Mouse (Mus musculus) neural tube, embryonic 11.5 days (tissue): Measurements from ENCODE around the gene Cdkl1. TPM values are rescaled to one million over a fixed set of nuclear protein-coding genes. Genes with fewer than 3 reads are reported as not detected.

ENCODE experiments used
- ATAC-seq: fragments of 200-750 bp; cut with Nextera tagmentation; 2 replicates; pipeline ENCODE4 v1.8.0; 2017; ENCODE audit warnings: moderate number of reproducible peaks, mild to moderate bottlenecking, moderate TSS enrichment, moderate library complexity; ENCODE audit not compliant: insufficient read depth, low FRiP score, low TSS enrichment
- DNase-seq: peaks from one replicate; pipeline ENCODE4 v3.0.0-alpha.2; 2015; ENCODE audit warnings: low spot score
- H3K27ac ChIP-seq: fragments of 300-500 bp; sonication (generic); 2 replicates; pipeline ENCODE4 v1.5.1; 2014; ENCODE audit warnings: low read depth, mild to moderate bottlenecking, low read length
- H3K27me3 ChIP-seq: fragments of 300-500 bp; sonication (generic); 2 replicates; pipeline ENCODE4 v1.6.1; 2014; ENCODE audit warnings: mild to moderate bottlenecking, low read length, mixed read lengths; ENCODE audit not compliant: control insufficient read depth, insufficient read depth
- H3K36me3 ChIP-seq: fragments of 300-500 bp; sonication (generic); 2 replicates; pipeline ENCODE4 v1.6.1; 2014; ENCODE audit warnings: mild to moderate bottlenecking, low read length, moderate library complexity, mixed read lengths; ENCODE audit not compliant: control insufficient read depth, insufficient read depth
- H3K4me1 ChIP-seq: fragments of 300-500 bp; sonication (generic); 2 replicates; pipeline ENCODE4 v1.6.1; 2014; ENCODE audit warnings: low read length, mixed read lengths; ENCODE audit not compliant: control insufficient read depth, insufficient read depth
- H3K4me2 ChIP-seq: fragments of 300-500 bp; sonication (generic); 2 replicates; pipeline ENCODE4 v1.6.1; 2014; ENCODE audit warnings: low read depth, mild to moderate bottlenecking, moderate library complexity
- H3K4me3 ChIP-seq: fragments of 300-500 bp; sonication (generic); 2 replicates; pipeline ENCODE4 v1.5.1; 2014; ENCODE audit warnings: low read depth, low read length
- H3K9ac ChIP-seq: fragments of 300-500 bp; sonication (generic); 2 replicates; pipeline ENCODE4 v1.6.1; 2014; ENCODE audit warnings: mild to moderate bottlenecking, low read length
- H3K9me3 ChIP-seq: fragments of 300-500 bp; sonication (generic); 2 replicates; pipeline ENCODE4 v1.6.1; 2016; ENCODE audit warnings: low read length; ENCODE audit not compliant: control insufficient read depth
- WGBS: fragments of 180-500 bp; shearing (Covaris S2); extraction: QIAGEN DNeasy Blood & Tissue Kit; methylation state at CpG from one replicate; pipeline ENCODE4 v1.1.7; 2014; 5-methylcytosine and 5-hydroxymethylcytosine counted together
- polyA plus RNA-seq: library from polyadenylated mRNA; unstranded; fragments of >200 nt; fragmentation: Nextera tagmentation; extraction: Ambion mirVana; gene quantifications from 2 replicates; pipeline ENCODE4 v1.2.1, GENCODE M21; 2014

Cdkl1 gene
- polyA plus RNA-seq, 1 experiment from 2014 or later, result 0.52 TPM

DNA sequence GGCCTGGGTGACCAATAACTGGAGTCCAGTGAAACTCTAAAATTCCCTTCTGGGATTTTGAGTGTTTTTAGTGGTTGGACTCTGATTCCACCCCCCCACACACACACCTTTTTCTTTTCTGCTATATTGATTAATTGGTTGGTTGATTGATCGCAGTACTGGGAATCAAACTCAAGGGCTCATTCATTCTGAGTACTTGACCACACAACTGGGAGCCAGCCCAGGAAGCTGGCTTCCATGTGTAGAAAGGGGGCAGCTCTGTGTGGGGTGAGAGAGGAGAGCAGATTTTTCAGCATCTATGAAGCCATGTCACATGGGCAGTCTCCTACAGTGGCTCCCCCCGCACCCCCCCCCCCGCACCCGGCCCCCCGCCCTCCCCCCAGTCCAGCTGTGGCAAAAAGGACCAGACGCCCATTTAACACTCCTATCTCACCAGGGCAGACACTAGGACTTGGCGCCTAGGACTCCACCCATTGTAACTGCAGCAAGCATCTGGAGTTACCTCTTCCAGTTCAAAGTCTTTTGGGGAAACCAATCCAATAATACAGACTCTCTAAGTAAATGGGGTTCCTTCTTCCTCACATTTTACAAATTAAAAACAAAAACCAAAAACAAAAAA is 31.7 kb downstream of the Cdkl1 start:
- Histone ChIP-seq H3K4me1 (no peaks in the 10 kb centered on the region), H3K27me3 (no peaks in the 10 kb centered on the region), H3K4me3 (no peak overlapping the region), H3K27ac (no peak overlapping the region), H3K9ac (no peak overlapping the region; the same call in 1 of the 2 replicates), H3K36me3 (no peaks in the 10 kb centered on the region), H3K9me3 (no peaks in the 10 kb centered on the region), H3K4me2 (no peak overlapping the region)
- ATAC-seq, result no peak
- no peak for DNase-seq
- 42% methylated on average over 7 of the region's 7 CpGs for WGBS

DNA sequence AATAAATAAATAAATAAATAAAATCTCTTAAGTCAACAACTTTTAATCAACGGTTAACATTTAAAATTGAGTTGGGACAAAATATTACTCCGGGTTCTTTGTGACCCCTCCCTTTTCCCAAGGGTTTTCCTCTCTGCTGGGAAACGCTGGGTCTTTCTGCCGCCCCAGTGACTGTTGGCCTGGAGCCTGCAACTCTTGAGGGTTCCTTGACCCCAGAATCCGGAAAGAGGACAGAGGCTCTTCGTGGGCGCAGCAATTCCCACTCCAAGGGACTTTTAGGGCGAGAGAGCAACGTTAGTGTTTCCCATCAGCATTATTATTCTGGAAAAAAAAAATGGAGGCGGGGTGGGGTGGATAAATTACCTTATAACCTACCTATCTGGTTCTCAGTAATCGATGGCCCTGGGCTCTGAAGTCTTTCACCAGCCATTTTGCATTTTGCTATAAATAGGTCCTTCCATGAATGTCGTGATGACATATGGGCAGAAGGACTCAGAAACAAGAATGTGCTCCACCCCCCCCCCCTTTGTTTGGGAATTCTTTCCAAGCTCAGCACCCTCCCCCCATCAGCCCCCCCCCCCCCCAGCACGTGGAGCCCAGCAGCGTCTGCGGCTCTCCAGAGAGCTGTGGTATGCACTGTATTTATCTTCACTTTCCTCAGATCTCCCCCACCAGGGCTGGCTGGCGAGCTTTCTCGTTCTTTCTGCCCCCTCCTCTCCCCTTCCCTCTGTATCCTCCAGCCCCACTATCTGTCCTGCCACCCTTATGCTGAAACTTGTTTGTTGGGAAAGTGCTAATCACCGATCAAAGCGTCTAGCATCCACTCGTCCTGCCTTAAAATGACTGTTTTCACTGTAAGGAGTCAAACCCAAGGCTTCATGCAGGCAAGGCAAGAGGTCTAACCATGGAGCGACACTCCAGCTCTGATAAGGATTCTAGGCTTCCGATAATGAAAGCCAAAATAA is 32.6 kb downstream of the Cdkl1 start:
- Histone ChIP-seq H3K4me2 (peak overlapping the region; percentile 39), H3K4me1 (no peaks in the 10 kb centered on the region), H3K36me3 (no peaks in the 10 kb centered on the region), H3K27me3 (no peaks in the 10 kb centered on the region), H3K27ac (no peak overlapping the region), H3K9ac (peak overlapping the region; percentile 23; the same call in 1 of the 2 replicates), H3K4me3 (no peak overlapping the region), H3K9me3 (no peaks in the 10 kb centered on the region)
- peak; percentile 43 for DNase-seq
- WGBS, result 9% methylated on average over 22 of the region's 22 CpGs
- ATAC-seq, result peak; percentile 32; the same call in 1 of the 2 replicates

DNA sequence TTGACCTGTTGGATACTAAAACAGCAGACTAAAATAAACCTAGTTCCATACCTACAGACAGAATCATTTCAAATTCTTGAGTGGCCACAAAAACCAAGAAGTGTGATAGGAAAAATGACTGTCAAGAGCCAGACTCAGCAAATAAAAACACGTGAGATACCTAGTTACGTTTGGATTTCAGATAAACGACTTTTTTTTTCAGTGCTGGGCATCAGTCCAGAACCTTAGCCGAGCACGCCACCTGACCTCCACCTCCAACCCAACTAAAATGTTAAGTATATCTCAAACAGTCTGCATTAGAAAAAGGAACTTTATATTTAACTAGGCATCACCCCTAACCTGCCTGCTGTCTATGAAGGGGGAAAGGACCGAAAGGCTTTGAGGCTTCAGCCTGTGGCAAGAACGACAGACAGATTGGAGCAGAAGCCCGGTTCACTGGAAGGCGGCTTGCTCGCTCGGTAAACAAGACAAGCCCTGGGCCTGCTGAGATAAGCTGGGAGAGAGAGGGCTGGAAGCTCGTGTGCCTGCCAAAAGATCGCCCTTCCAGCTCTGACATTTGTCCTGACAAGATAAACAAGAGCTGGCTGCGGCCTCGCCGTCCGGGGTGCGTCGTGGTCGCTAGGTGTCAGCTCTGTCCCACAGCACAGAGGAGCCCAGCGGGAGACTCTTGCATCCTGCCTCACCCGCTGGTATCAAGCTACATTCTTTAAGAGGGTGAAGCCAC is 33.5 kb downstream of the Cdkl1 start:
- H3K4me2 ChIP-seq, result peak overlapping the region; percentile 39; the same call in 1 of the 2 replicates
- no peak overlapping the region for H3K27ac ChIP-seq
- no peaks in the 10 kb centered on the region for H3K27me3 ChIP-seq
- ATAC-seq (peak; percentile 90), DNase-seq (peak; percentile 81)
- no peaks in the 10 kb centered on the region for H3K4me1 ChIP-seq
- no peaks in the 10 kb centered on the region for H3K9me3 ChIP-seq
- WGBS, result 19% methylated on average over 22 of the region's 22 CpGs
- H3K36me3 ChIP-seq, result no peaks in the 10 kb centered on the region
- no peak overlapping the region for H3K9ac ChIP-seq
- no peak overlapping the region for H3K4me3 ChIP-seq

DNA sequence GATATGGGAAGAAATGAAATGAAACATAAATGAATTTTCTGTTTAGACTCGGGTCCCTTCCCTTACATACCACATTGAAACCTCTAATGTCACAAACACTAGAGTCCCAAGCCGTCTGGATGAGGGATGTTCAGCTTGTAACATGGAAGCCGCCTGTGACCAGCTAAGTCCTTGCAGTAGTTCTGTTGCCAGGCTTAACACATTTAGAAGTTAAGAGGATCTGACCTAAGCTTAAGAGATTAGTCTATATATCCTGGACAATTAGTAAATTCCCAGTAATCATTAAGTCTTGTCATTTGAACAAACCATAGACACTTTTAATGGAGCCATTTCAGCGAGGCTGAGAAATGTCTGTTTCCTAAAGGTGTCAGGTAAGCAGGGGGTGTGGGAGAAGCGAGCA is 35.1 kb downstream of the Cdkl1 start:
- H3K4me2 ChIP-seq, result no peak overlapping the region
- WGBS, result 68% methylated on average over 5 of the region's 5 CpGs
- ATAC-seq, result no peak

DNA sequence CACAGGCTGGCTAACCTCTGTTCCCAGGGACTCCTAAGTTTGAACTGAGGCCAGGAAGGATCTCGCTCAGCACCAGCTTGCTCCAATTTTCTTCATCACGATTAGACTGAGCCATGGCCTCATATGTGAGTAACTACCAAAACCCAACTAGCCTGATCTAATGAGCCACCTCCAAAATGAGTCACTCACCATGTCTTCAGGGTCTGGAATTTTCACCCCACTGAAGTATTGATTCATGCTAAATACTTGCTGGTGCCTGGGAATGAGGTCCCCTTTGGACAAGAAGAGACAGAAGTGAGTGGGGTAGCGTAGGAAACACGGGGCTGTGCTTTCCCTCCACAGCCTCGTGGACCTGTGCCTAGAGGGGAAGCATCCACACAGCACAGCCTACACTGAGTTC is 37.1 kb downstream of the Cdkl1 start:
- Histone ChIP-seq H3K36me3 (no peaks in the 10 kb centered on the region), H3K4me1 (no peaks in the 10 kb centered on the region), H3K27ac (no peak overlapping the region), H3K4me2 (no peak overlapping the region), H3K27me3 (no peaks in the 10 kb centered on the region), H3K4me3 (no peak overlapping the region), H3K9me3 (no peaks in the 10 kb centered on the region), H3K9ac (no peak overlapping the region)
- DNase-seq (no peak), ATAC-seq (no peak)
- WGBS, result 82% methylated on average over 5 of the region's 5 CpGs

More for the DNA sequence above, 35.1 kb downstream of the Cdkl1 start:
- DNase-seq, result no peak
- Histone ChIP-seq H3K27me3 (no peaks in the 10 kb centered on the region), H3K36me3 (no peaks in the 10 kb centered on the region), H3K4me3 (no peak overlapping the region), H3K9ac (no peak overlapping the region), H3K27ac (no peak overlapping the region), H3K9me3 (no peaks in the 10 kb centered on the region), H3K4me1 (no peaks in the 10 kb centered on the region)

DNA sequence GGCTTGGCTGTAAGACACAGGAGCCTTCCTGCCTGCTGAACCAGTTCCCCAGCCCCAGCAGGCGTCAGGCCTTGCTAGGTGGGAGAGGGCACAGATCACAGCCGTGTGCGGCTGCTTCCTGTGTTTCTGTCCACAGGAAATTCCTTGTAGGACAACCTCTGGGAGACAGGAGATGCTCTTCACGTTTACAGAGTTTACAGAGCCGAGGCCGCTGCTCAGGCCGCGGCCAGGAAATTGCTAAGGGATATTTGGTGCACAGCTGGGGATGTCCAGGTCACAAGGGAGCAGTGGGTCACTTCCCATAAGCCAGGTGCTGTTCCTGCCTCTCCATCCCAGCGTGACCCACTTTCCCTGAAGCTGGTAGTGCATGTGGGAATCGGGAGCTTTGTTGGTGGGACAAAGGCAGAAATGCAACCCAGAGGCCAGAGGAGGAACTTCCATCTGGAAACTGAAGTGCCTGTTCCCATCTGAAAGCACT is 39.2 kb downstream of the Cdkl1 start:
- Histone ChIP-seq H3K4me2 (no peak overlapping the region), H3K4me3 (no peak overlapping the region), H3K4me1 (no peaks in the 10 kb centered on the region), H3K9me3 (no peaks in the 10 kb centered on the region), H3K36me3 (no peaks in the 10 kb centered on the region), H3K27me3 (no peaks in the 10 kb centered on the region), H3K27ac (peak overlapping the region; percentile 0; the same call in 1 of the 2 replicates), H3K9ac (0 out of 2 replicates have a peak overlapping the region, but pooled peaks have one; percentile 5)
- 38% methylated on average over 10 of the region's 10 CpGs for WGBS
- peak; percentile 42 for DNase-seq
- ATAC-seq, result no peak

DNA sequence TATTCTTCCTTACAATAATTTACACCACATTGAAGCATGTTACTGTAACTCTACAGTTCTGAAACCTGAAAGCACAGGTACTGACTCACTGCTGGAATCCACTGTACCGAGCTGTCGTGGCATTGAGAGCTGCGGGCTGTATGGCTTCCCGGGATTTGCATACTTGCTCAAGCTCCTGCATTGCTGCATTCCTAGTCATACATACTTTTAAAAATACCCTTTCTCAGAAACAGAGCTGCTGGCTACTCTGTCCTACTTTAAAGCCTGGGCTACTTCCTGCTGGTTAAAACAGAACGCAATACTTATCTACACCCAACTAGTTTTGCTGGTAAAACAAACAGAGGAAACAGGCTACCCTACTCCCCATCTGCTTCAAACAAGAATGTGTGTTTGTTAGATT is 46.9 kb downstream of the Cdkl1 start:
- no peaks in the 10 kb centered on the region for H3K36me3 ChIP-seq
- no peak overlapping the region for H3K4me2 ChIP-seq
- no peak for ATAC-seq
- H3K9ac ChIP-seq, result no peak overlapping the region
- H3K27me3 ChIP-seq, result no peaks in the 10 kb centered on the region
- no peak for DNase-seq
- H3K9me3 ChIP-seq, result no peaks in the 10 kb centered on the region
- H3K4me1 ChIP-seq, result no peaks in the 10 kb centered on the region
- no peak overlapping the region for H3K27ac ChIP-seq
- no peak overlapping the region for H3K4me3 ChIP-seq
- WGBS, result 91% methylated on average over 5 of the region's 5 CpGs

DNA sequence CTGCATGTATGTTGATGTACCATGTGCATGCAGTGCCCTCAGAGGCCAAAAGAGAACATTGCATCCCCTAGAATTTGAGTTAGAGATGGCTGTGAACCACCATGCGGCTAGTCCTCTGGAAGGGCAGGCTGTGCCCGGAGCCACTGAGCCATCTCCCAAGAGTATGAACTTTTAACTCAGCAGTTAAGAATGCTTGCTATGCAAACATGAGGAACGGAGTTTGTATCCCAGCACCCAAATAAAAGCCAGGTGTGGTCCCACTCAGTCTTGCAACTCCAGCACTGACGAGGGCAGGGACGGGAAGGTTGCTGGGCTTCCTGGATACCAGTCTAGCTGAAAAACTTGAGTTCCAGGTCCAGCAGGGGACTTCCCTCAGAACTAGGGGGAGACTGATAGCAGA is 49.1 kb downstream of the Cdkl1 start:
- WGBS, result 89% methylated on average over 5 of the region's 5 CpGs
- DNase-seq (no peak), ATAC-seq (no peak)

More for the DNA sequence above, 49.1 kb downstream of the Cdkl1 start:
- Histone ChIP-seq H3K4me3 (no peak overlapping the region), H3K27ac (no peak overlapping the region), H3K4me1 (no peaks in the 10 kb centered on the region), H3K4me2 (no peak overlapping the region), H3K9ac (no peak overlapping the region), H3K27me3 (no peaks in the 10 kb centered on the region), H3K9me3 (no peaks in the 10 kb centered on the region), H3K36me3 (no peaks in the 10 kb centered on the region)
